Mouse (Mus musculus): ENCODE results near the gene Tubd1. TPM values are rescaled to one million over a fixed set of nuclear protein-coding genes. Genes with fewer than 3 reads are reported as not detected.

Gene Tubd1
- polyA plus RNA-seq, 1 experiment from 2014 or later: 7.3 TPM

- DNase-seq (ENCODE audit: low spot score) (peak; percentile 21), ATAC-seq (no peak)
- 33% methylated on average over 7 of the region's 7 CpGs for WGBS
- no peaks in the 10 kb centered on the region for H3K9me3 ChIP-seq (ENCODE audit: low read length)
- TF ChIP-seq EP300 (IDR thresholded peaks at IDR 0.05) (no peak; the same call in 1 of the 2 replicates), CTCF (IDR thresholded peaks at IDR 0.05) (no peak)
- peak overlapping the region; percentile 81 for H3K9ac ChIP-seq (replicated peaks; ENCODE audit: low read depth)
- H3K27ac ChIP-seq (ENCODE audit: low read length): peak overlapping the region; percentile 97
- peak overlapping the region; percentile 57 for H3K4me3 ChIP-seq (ENCODE audit: low read depth, low read length)
- no peaks in the 10 kb centered on the region for H3K36me3 ChIP-seq (ENCODE audit: insufficient read depth, low read length)
- no peaks in the 10 kb centered on the region for H3K27me3 ChIP-seq (replicated peaks; ENCODE audit: insufficient read depth, low read length)
- H3K4me1 ChIP-seq (ENCODE audit: insufficient read depth, low read depth, low read length): peaks cover 20% of the 10 kb centered on the region
- H3K4me2 ChIP-seq (replicated peaks; ENCODE audit: low read depth, low read length): peak overlapping the region; percentile 60
Measured at GRCm38 (mm10) chr11:86584898-86585597, 40.3 kb downstream of the Tubd1 start.

GRCm38 (mm10) chr11:86585598-86585984 is 40.8 kb downstream of the Tubd1 start:
- Histone ChIP-seq H3K36me3 (ENCODE audit: insufficient read depth, low read length) (no peaks in the 10 kb centered on the region), H3K4me3 (ENCODE audit: low read depth, low read length) (peak overlapping the region; percentile 57), H3K4me2 (replicated peaks; ENCODE audit: low read depth, low read length) (peak overlapping the region; percentile 60), H3K9me3 (ENCODE audit: low read length) (no peaks in the 10 kb centered on the region), H3K27ac (ENCODE audit: low read length) (peak overlapping the region; percentile 97), H3K27me3 (replicated peaks; ENCODE audit: insufficient read depth, low read length) (no peaks in the 10 kb centered on the region), H3K4me1 (ENCODE audit: insufficient read depth, low read depth, low read length) (peaks cover 15% of the 10 kb centered on the region), H3K9ac (replicated peaks; ENCODE audit: low read depth) (peak overlapping the region; percentile 81)
- ATAC-seq (no peak), DNase-seq (ENCODE audit: low spot score) (peak; percentile 39)
- 17% methylated on average over 3 of the region's 3 CpGs for WGBS
- TF ChIP-seq EP300 (IDR thresholded peaks at IDR 0.05) (no peak), CTCF (IDR thresholded peaks at IDR 0.05) (no peak)

- TF ChIP-seq CTCF (IDR thresholded peaks at IDR 0.05): no peak
- TF ChIP-seq EP300 (IDR thresholded peaks at IDR 0.05): no peak
- 9% methylated on average over 12 of the region's 12 CpGs for WGBS
- Histone ChIP-seq H3K36me3 (ENCODE audit: insufficient read depth, low read length) (no peaks in the 10 kb centered on the region), H3K4me3 (ENCODE audit: low read depth, low read length) (peak overlapping the region; percentile 57), H3K4me1 (ENCODE audit: insufficient read depth, low read depth, low read length) (peaks cover 12% of the 10 kb centered on the region), H3K27ac (ENCODE audit: low read length) (peak overlapping the region; percentile 97), H3K9me3 (ENCODE audit: low read length) (no peaks in the 10 kb centered on the region), H3K27me3 (replicated peaks; ENCODE audit: insufficient read depth, low read length) (no peaks in the 10 kb centered on the region), H3K9ac (replicated peaks; ENCODE audit: low read depth) (peak overlapping the region; percentile 81), H3K4me2 (replicated peaks; ENCODE audit: low read depth, low read length) (peak overlapping the region; percentile 60)
- ATAC-seq (no peak), DNase-seq (ENCODE audit: low spot score) (peak; percentile 67)
Measured at GRCm38 (mm10) chr11:86586177-86586867, 41.5 kb downstream of the Tubd1 start.

DNA sequence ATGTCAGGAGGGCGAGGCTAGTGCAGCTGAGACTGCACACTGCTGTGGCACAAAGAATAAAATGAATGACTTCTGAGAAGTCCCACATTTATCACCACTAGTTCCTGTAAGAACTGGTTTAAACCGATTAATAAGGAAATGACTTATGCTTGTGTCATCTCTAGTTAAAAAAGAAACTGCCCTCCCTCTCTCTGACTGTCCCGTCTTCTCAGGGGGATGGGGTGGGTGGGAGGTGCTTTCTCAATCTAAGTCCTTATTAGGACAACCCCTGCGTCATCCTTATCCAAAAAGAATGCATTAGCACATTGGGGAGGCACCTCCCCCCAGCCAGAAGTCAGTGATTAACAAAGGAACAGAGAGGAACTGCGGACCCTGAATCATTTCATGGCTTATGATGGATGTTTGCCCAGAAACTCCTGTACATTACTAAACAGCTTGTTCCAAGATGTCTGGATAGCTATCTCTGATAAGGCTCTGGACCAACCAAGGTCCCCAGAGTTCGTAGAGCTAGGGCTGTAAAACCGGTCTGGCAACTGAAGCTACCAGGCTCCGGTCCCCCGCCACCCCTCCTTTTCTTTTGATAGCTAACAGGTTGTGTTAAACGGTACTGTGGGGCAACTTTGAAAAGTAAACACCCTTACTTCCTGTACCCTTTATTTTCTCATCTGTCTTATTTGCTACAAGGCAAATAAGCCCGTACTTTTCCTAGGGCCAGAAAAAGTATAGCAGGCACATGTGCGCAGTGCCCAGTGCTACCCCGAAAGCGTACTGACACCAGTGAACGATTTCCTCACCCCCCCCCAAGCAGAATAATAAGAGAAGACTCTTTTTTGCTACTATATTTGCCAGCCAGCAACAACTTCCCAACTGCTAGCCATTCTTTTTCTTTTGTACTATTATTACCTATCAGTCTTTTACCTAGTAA is 42.3 kb downstream of the Tubd1 start:
- Histone ChIP-seq H3K36me3 (ENCODE audit: insufficient read depth, low read length) (no peaks in the 10 kb centered on the region), H3K9ac (replicated peaks; ENCODE audit: low read depth) (peak overlapping the region; percentile 81), H3K27me3 (replicated peaks; ENCODE audit: insufficient read depth, low read length) (no peaks in the 10 kb centered on the region), H3K4me3 (ENCODE audit: low read depth, low read length) (peak overlapping the region; percentile 57), H3K4me2 (replicated peaks; ENCODE audit: low read depth, low read length) (peak overlapping the region; percentile 60), H3K9me3 (ENCODE audit: low read length) (no peaks in the 10 kb centered on the region), H3K4me1 (ENCODE audit: insufficient read depth, low read depth, low read length) (peaks cover 5% of the 10 kb centered on the region), H3K27ac (ENCODE audit: low read length) (peak overlapping the region; percentile 97)
- no peak; the same call in 1 of the 2 replicates for TF ChIP-seq CTCF (IDR thresholded peaks at IDR 0.05)
- peak; percentile 94 for TF ChIP-seq EP300 (IDR thresholded peaks at IDR 0.05)
- 2% methylated on average over 15 of the region's 15 CpGs for whole genome bisulfite sequencing
- ATAC-seq (peak; percentile 91), DNase-seq (ENCODE audit: low spot score) (peak; percentile 98)

DNA sequence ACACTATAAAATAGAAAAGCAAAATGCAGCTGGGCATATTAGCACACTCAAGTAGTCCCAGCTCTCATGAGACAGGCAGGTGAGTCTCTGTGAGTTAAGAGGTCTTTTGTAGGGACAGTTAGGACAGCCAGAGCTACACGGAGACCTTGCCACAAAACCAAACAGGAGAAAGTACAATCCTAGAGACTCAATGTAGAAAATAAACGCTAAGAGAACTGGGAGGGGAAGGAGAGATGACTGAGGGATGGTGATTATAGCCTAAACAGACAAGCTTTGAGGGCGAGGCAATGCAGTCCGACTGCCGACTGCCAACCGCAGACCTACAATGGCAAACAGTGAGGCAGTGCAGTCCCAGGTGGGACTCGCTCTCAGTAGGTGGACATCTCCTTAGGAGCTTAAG is 43.0 kb downstream of the Tubd1 start:
- ATAC-seq (no peak), DNase-seq (ENCODE audit: low spot score) (peak; percentile 17)
- Histone ChIP-seq H3K36me3 (ENCODE audit: insufficient read depth, low read length) (no peaks in the 10 kb centered on the region), H3K4me3 (ENCODE audit: low read depth, low read length) (no peak overlapping the region), H3K4me2 (replicated peaks; ENCODE audit: low read depth, low read length) (peak overlapping the region; percentile 60), H3K27me3 (replicated peaks; ENCODE audit: insufficient read depth, low read length) (no peaks in the 10 kb centered on the region), H3K4me1 (ENCODE audit: insufficient read depth, low read depth, low read length) (peaks cover 8% of the 10 kb centered on the region; the same call in 1 of the 2 replicates), H3K9me3 (ENCODE audit: low read length) (no peaks in the 10 kb centered on the region), H3K27ac (ENCODE audit: low read length) (peak overlapping the region; percentile 97), H3K9ac (replicated peaks; ENCODE audit: low read depth) (no peak overlapping the region)
- WGBS: 21% methylated on average over 7 of the region's 7 CpGs
- TF ChIP-seq EP300 (IDR thresholded peaks at IDR 0.05) (no peak), CTCF (IDR thresholded peaks at IDR 0.05) (no peak)

Measured in lung, postnatal 0 days (tissue).